Mouse (Mus musculus): ENCODE measurements at regions not wholly inside any gene's neighbourhood (a gene's known extent, or its start where the extent isn't known, plus 50 kb on each side); places are given as distances from the start of the nearest gene placed in this dataset.
"Not testable (repeated sequence)": the region's sequence is repeated elsewhere in the genome, so short reads cannot be mapped to it uniquely, and the experiment has no call there.

- no peaks in the 10 kb centered on the region for H3K4me1 ChIP-seq (replicated peaks; ENCODE audit: control insufficient read depth, insufficient read depth)
- TF ChIP-seq CTCF (IDR thresholded peaks at IDR 0.05; ENCODE audit: low read depth) (no peak), EP300 (optimal IDR thresholded peaks at IDR 0.05) (no peak)
- H3K9me3 ChIP-seq (ENCODE audit: control insufficient read depth, low read length): no peaks in the 10 kb centered on the region
- ATAC-seq (ENCODE audit: low FRiP score, low TSS enrichment) (no peak), DNase-seq (ENCODE audit: low spot score) (no peak)
- H3K4me2 ChIP-seq (replicated peaks; ENCODE audit: low read depth): no peak overlapping the region
- no peak overlapping the region for H3K9ac ChIP-seq (ENCODE audit: low read length)
- H3K4me3 ChIP-seq (ENCODE audit: low read depth, low read length): no peak overlapping the region
- 83% methylated on average over 2 of the region's 2 CpGs for WGBS
- H3K27me3 ChIP-seq (ENCODE audit: control insufficient read depth, insufficient read depth, low read length): no peaks in the 10 kb centered on the region
- H3K36me3 ChIP-seq (ENCODE audit: control insufficient read depth, insufficient read depth, low read length): no peaks in the 10 kb centered on the region
- no peak overlapping the region for H3K27ac ChIP-seq (replicated peaks)
Measured at GRCm38 (mm10) chr14:114307479-114307878, 784.5 kb upstream of the Gpc5 start.

GRCm38 (mm10) chr14:114332662-114333061 lies 759.4 kb upstream of the Gpc5 start:
- Histone ChIP-seq H3K4me1 (replicated peaks; ENCODE audit: control insufficient read depth, insufficient read depth) (no peaks in the 10 kb centered on the region), H3K27me3 (ENCODE audit: control insufficient read depth, insufficient read depth, low read length) (no peaks in the 10 kb centered on the region), H3K4me2 (replicated peaks; ENCODE audit: low read depth) (no peak overlapping the region), H3K36me3 (ENCODE audit: control insufficient read depth, insufficient read depth, low read length) (no peaks in the 10 kb centered on the region), H3K9me3 (ENCODE audit: control insufficient read depth, low read length) (no peaks in the 10 kb centered on the region), H3K27ac (replicated peaks) (no peak overlapping the region), H3K4me3 (ENCODE audit: low read depth, low read length) (no peak overlapping the region), H3K9ac (ENCODE audit: low read length) (no peak overlapping the region)
- ATAC-seq (ENCODE audit: low FRiP score, low TSS enrichment) (no peak), DNase-seq (ENCODE audit: low spot score) (no peak)
- WGBS: 79% methylated on average over 6 of the region's 6 CpGs
- TF ChIP-seq CTCF (IDR thresholded peaks at IDR 0.05; ENCODE audit: low read depth): no peak
- no peak for TF ChIP-seq EP300 (optimal IDR thresholded peaks at IDR 0.05)

- ATAC-seq (ENCODE audit: low FRiP score, low TSS enrichment): no peak
Measured at GRCm38 (mm10) chr14:114349345-114349744, 742.7 kb upstream of the Gpc5 start.

GRCm38 (mm10) chr14:114349816-114350215 lies 742.2 kb upstream of the Gpc5 start:
- H3K9me3 ChIP-seq (ENCODE audit: control insufficient read depth, low read length); H3K4me3 ChIP-seq (ENCODE audit: low read depth, low read length); H3K9ac ChIP-seq (ENCODE audit: low read length); ATAC-seq (ENCODE audit: low FRiP score, low TSS enrichment); H3K27me3 ChIP-seq (ENCODE audit: control insufficient read depth, insufficient read depth, low read length); DNase-seq (ENCODE audit: low spot score); H3K27ac ChIP-seq (replicated peaks); H3K36me3 ChIP-seq (ENCODE audit: control insufficient read depth, insufficient read depth, low read length); H3K4me2 ChIP-seq (replicated peaks; ENCODE audit: low read depth); H3K4me1 ChIP-seq (replicated peaks; ENCODE audit: control insufficient read depth, insufficient read depth): not testable (repeated sequence)
- WGBS: 49% methylated on average over 6 of the region's 11 CpGs

More at GRCm38 (mm10) chr14:114349345-114349744, 742.7 kb upstream of the Gpc5 start:
- no peak for DNase-seq (ENCODE audit: low spot score)
- H3K4me1 ChIP-seq (replicated peaks; ENCODE audit: control insufficient read depth, insufficient read depth): no peaks in the 10 kb centered on the region
- H3K27me3 ChIP-seq (ENCODE audit: control insufficient read depth, insufficient read depth, low read length): no peaks in the 10 kb centered on the region
- no peaks in the 10 kb centered on the region for H3K36me3 ChIP-seq (ENCODE audit: control insufficient read depth, insufficient read depth, low read length)
- WGBS: 44% methylated on average over 6 of the region's 6 CpGs
- H3K4me3 ChIP-seq (ENCODE audit: low read depth, low read length): no peak overlapping the region
- H3K4me2 ChIP-seq (replicated peaks; ENCODE audit: low read depth): no peak overlapping the region
- H3K9ac ChIP-seq (ENCODE audit: low read length): no peak overlapping the region
- no peak for TF ChIP-seq CTCF (IDR thresholded peaks at IDR 0.05; ENCODE audit: low read depth)
- TF ChIP-seq EP300 (optimal IDR thresholded peaks at IDR 0.05): peak; percentile 25
- no peaks in the 10 kb centered on the region for H3K9me3 ChIP-seq (ENCODE audit: control insufficient read depth, low read length)
- H3K27ac ChIP-seq (replicated peaks): no peak overlapping the region

- TF ChIP-seq CTCF (IDR thresholded peaks at IDR 0.05; ENCODE audit: low read depth) (no peak), EP300 (optimal IDR thresholded peaks at IDR 0.05) (no peak)
- Histone ChIP-seq H3K9me3 (ENCODE audit: control insufficient read depth, low read length) (no peaks in the 10 kb centered on the region), H3K4me3 (ENCODE audit: low read depth, low read length) (no peak overlapping the region), H3K27ac (replicated peaks) (no peak overlapping the region), H3K4me1 (replicated peaks; ENCODE audit: control insufficient read depth, insufficient read depth) (no peaks in the 10 kb centered on the region), H3K4me2 (replicated peaks; ENCODE audit: low read depth) (no peak overlapping the region), H3K36me3 (ENCODE audit: control insufficient read depth, insufficient read depth, low read length) (no peaks in the 10 kb centered on the region), H3K27me3 (ENCODE audit: control insufficient read depth, insufficient read depth, low read length) (no peaks in the 10 kb centered on the region), H3K9ac (ENCODE audit: low read length) (no peak overlapping the region)
- DNase-seq (ENCODE audit: low spot score): no peak
- 88% methylated on average over 5 of the region's 5 CpGs for WGBS
- no peak for ATAC-seq (ENCODE audit: low FRiP score, low TSS enrichment)
Measured at GRCm38 (mm10) chr14:114352307-114352706, 739.7 kb upstream of the Gpc5 start.

- DNase-seq (ENCODE audit: low spot score) (no peak), ATAC-seq (ENCODE audit: low FRiP score, low TSS enrichment) (no peak)
- Histone ChIP-seq H3K27ac (replicated peaks) (no peak overlapping the region), H3K4me3 (ENCODE audit: low read depth, low read length) (no peak overlapping the region), H3K9ac (ENCODE audit: low read length) (no peak overlapping the region), H3K4me1 (replicated peaks; ENCODE audit: control insufficient read depth, insufficient read depth) (no peaks in the 10 kb centered on the region), H3K4me2 (replicated peaks; ENCODE audit: low read depth) (no peak overlapping the region), H3K27me3 (ENCODE audit: control insufficient read depth, insufficient read depth, low read length) (no peaks in the 10 kb centered on the region), H3K36me3 (ENCODE audit: control insufficient read depth, insufficient read depth, low read length) (no peaks in the 10 kb centered on the region), H3K9me3 (ENCODE audit: control insufficient read depth, low read length) (no peaks in the 10 kb centered on the region)
- 90% methylated on average over 3 of the region's 3 CpGs for WGBS
- no peak for TF ChIP-seq CTCF (IDR thresholded peaks at IDR 0.05; ENCODE audit: low read depth)
- TF ChIP-seq EP300 (optimal IDR thresholded peaks at IDR 0.05): no peak
Measured at GRCm38 (mm10) chr14:114374847-114375246, 717.2 kb upstream of the Gpc5 start.
